Mouse (Mus musculus): ENCODE results near the gene Slc41a2. TPM values are rescaled to one million over a fixed set of nuclear protein-coding genes. Genes with fewer than 3 reads are reported as not detected.

Gene Slc41a2
- polyA plus RNA-seq, 1 experiment from 2014 or later, result 1.3 TPM

DNA sequence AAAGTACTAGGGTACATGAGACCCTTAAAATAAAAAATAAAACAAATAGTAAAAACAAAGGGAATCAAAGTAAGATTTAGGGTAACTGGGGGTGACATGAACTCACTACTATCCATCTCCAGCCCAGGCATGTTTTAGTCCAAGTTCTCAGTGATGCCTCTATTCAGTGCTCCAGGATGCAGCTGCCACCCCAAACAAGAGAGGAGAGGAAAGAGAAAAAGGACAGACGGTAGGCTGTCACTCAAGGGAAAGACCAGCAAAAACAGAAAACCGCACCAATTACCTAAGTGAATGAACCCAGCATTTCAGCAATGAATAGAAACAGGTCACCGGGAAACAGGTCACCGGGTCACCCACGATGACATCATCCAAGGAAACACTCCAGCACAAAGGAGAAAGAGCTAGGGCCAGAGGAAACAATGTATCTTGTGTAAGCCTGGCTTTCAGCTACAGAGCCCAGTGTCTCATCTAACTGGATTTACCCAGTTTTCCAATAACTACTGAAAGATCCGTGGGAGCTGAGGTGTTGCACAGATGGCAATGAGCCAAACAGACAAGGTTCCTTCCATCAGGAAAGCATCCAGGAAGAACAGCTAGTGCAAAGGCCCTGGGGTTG lies 126.6 kb downstream of the Slc41a2 start:
- peak; percentile 80 for ATAC-seq (ENCODE audit: low FRiP score)
- no peaks in the 10 kb centered on the region for H3K9me3 ChIP-seq
- H3K27me3 ChIP-seq, result no peaks in the 10 kb centered on the region
- no peak overlapping the region for H3K4me2 ChIP-seq
- H3K9ac ChIP-seq, result no peak overlapping the region
- peak overlapping the region; percentile 27; the same call in 1 of the 2 replicates for H3K27ac ChIP-seq
- WGBS, result 18% methylated on average over 6 of the region's 6 CpGs
- H3K36me3 ChIP-seq (replicated peaks), result no peaks in the 10 kb centered on the region
- H3K4me3 ChIP-seq (replicated peaks), result no peak overlapping the region
- peaks cover 12% of the 10 kb centered on the region; the same call in 1 of the 2 replicates for H3K4me1 ChIP-seq

DNA sequence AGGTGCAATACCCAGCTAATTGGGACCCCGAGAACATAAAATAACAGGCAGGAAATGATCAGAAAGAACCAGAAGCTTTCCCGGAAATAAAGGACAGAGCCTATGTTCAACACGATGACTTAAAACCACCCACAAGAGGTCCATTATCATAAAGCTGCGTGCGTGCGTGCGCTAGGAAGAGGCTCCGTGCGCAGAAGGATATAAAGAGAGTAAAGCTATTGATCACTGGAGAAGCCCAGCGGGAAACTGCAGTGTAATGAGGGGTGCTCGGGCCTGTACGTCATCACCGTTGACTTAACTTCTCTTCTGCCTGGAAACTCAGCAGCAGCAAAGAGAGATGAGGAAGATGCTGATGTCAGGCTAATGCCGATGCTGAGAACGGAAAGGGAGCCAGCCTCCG lies 127.6 kb downstream of the Slc41a2 start:
- WGBS, result 56% methylated on average over 16 of the region's 16 CpGs
- H3K9me3 ChIP-seq, result no peaks in the 10 kb centered on the region
- no peaks in the 10 kb centered on the region for H3K27me3 ChIP-seq
- H3K27ac ChIP-seq, result peak overlapping the region; percentile 27; the same call in 1 of the 2 replicates
- peaks cover 12% of the 10 kb centered on the region; the same call in 1 of the 2 replicates for H3K4me1 ChIP-seq
- no peak for ATAC-seq (ENCODE audit: low FRiP score)
- H3K36me3 ChIP-seq (replicated peaks), result no peaks in the 10 kb centered on the region
- no peak overlapping the region for H3K4me2 ChIP-seq
- no peak overlapping the region for H3K4me3 ChIP-seq (replicated peaks)
- H3K9ac ChIP-seq, result no peak overlapping the region

DNA sequence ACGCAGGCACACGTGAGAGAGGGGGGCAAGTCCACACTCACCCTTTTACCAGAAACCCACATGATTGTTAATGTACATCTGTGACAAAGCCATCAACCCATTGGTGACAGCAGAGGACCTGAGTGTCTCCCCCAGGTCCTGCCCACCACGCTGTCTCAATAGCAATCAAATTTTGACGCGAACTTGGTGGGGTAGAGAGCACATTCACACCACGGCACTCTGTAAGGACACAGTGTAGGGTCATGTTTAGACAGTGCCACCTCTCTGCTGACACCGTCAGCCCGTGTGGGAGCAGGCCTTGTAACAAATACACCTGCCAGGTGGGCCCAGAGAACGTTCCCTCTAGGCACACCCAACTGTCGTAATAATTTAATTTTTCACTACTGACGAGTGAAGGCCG lies 128.3 kb downstream of the Slc41a2 start:
- ATAC-seq (ENCODE audit: low FRiP score), result no peak
- no peaks in the 10 kb centered on the region for H3K27me3 ChIP-seq
- H3K4me2 ChIP-seq, result no peak overlapping the region
- H3K36me3 ChIP-seq (replicated peaks), result no peaks in the 10 kb centered on the region
- no peak overlapping the region for H3K4me3 ChIP-seq (replicated peaks)
- no peak overlapping the region for H3K9ac ChIP-seq
- H3K4me1 ChIP-seq, result peaks cover 12% of the 10 kb centered on the region; the same call in 1 of the 2 replicates
- H3K9me3 ChIP-seq, result no peaks in the 10 kb centered on the region
- H3K27ac ChIP-seq, result no peak overlapping the region
- 85% methylated on average over 12 of the region's 12 CpGs for WGBS

DNA sequence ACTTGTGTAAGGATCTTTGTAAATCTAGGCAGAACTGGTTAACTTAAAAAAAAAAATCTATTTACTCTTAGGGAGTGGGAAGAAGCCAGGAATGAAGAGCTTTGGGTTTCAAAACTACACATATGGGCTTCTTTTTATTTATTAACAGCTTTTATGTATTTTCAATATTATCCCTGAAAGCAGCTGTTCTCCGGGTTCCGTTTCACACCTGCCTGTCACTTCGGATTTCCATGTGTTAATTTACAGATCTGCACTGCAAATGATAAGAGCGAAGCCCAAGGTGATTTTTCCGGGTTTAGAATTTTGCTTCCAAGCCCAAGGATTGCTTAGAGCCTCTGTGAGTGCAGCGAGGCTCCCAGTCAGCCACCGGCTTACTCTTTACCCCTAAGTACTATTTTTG lies 129.2 kb downstream of the Slc41a2 start:
- H3K9me3 ChIP-seq, result no peaks in the 10 kb centered on the region
- H3K9ac ChIP-seq, result no peak overlapping the region
- peaks cover 12% of the 10 kb centered on the region; the same call in 1 of the 2 replicates for H3K4me1 ChIP-seq
- no peak overlapping the region for H3K4me2 ChIP-seq
- whole genome bisulfite sequencing, result 79% methylated on average over 7 of the region's 7 CpGs
- H3K4me3 ChIP-seq (replicated peaks), result no peak overlapping the region
- no peak overlapping the region for H3K27ac ChIP-seq
- H3K27me3 ChIP-seq, result no peaks in the 10 kb centered on the region
- ATAC-seq (ENCODE audit: low FRiP score), result no peak
- H3K36me3 ChIP-seq (replicated peaks), result no peaks in the 10 kb centered on the region

DNA sequence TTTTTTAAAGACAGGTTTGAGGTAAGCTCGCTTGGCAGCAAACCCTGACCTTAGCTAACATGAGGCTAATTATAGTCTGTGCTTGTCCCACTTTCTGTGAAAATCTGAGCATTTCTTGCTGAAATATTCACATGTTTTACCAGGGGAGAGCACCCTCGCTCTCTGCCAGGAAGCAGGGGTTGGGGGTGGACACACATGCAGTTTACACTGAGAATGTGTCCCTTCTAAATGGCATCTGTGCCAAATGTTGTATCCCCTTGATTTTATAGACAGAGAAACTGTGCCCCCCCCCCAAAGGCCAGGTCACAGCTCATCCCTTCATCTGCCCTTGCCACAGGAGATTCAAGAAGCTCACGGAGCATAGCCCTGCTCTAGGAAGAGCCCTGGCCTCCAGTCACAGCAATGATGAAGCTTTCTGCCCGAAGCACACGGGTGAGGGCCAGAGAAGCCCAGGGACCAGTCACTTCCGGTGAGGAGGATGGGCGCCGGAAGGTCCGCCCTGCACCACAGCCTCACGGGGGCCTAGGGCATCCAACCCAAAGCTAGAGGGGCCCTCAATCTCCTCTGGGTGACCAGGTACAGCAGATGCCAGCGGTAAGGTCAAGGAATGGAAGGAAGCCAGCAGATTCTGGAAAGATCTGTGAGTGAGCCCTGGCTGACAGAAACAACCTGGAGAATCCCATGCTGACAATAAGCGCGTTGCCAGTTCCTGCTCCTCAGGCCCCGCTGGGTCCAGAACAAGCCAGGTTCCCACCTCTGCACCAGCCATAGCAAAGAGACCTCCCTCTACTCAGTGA lies 134.6 kb downstream of the Slc41a2 start:
- no peak for ATAC-seq (ENCODE audit: low FRiP score)
- H3K27me3 ChIP-seq, result no peaks in the 10 kb centered on the region
- H3K36me3 ChIP-seq (replicated peaks), result no peaks in the 10 kb centered on the region
- H3K4me2 ChIP-seq, result no peak overlapping the region
- no peak overlapping the region for H3K4me3 ChIP-seq (replicated peaks)
- no peak overlapping the region for H3K27ac ChIP-seq
- H3K4me1 ChIP-seq, result no peaks in the 10 kb centered on the region
- H3K9me3 ChIP-seq, result no peaks in the 10 kb centered on the region
- no peak overlapping the region for H3K9ac ChIP-seq
- 87% methylated on average over 14 of the region's 14 CpGs for WGBS

DNA sequence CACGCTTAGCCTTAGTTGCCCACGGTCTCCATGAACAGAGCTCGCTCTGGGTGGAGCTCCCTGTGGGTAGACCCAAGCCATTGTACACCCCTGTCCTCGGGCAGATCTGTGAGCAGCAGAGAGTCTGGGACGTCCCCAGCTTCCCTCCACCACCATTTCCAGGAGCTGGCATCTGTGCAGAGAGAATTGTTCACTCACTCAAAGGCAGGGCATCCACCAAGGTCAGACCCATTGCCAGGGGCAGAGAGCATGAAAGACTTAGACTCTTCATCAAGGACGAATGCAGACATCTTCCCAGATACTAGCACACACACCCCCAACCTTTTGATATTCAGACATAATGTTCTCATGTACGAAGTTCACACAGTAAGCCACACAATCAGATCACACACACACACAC lies 136.2 kb downstream of the Slc41a2 start:
- H3K27me3 ChIP-seq, result no peaks in the 10 kb centered on the region
- 86% methylated on average over 7 of the region's 7 CpGs for WGBS
- no peak overlapping the region for H3K4me3 ChIP-seq (replicated peaks)
- H3K4me1 ChIP-seq, result no peaks in the 10 kb centered on the region
- no peaks in the 10 kb centered on the region for H3K36me3 ChIP-seq (replicated peaks)
- no peak overlapping the region for H3K27ac ChIP-seq
- H3K9ac ChIP-seq, result no peak overlapping the region
- ATAC-seq (ENCODE audit: low FRiP score), result no peak
- no peaks in the 10 kb centered on the region for H3K9me3 ChIP-seq
- H3K4me2 ChIP-seq, result no peak overlapping the region

DNA sequence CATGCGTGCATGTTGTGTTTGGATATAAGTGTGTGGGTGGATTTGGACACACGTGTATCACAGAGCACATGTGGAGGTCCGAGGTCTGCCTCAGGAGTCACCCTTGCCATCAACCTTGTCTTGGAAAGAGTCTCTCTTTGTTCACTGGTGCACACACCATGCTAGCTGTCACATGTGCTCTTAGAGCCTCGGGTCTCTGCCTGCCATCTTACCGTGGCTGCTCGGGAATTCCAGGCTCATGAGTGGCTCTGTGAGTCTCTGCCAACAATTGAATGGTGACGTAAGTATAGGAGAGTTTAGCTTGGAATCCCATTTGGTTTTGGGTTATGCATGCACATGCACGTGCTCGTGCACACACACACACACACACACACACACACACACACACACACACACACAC lies 138.4 kb downstream of the Slc41a2 start:
- Histone ChIP-seq H3K9me3 (no peaks in the 10 kb centered on the region), H3K27me3 (no peaks in the 10 kb centered on the region), H3K36me3 (replicated peaks) (no peaks in the 10 kb centered on the region), H3K4me3 (replicated peaks) (no peak overlapping the region), H3K4me1 (no peaks in the 10 kb centered on the region), H3K4me2 (no peak overlapping the region), H3K27ac (no peak overlapping the region), H3K9ac (no peak overlapping the region)
- no peak for ATAC-seq (ENCODE audit: low FRiP score)
- WGBS, result 80% methylated on average over 9 of the region's 9 CpGs

DNA sequence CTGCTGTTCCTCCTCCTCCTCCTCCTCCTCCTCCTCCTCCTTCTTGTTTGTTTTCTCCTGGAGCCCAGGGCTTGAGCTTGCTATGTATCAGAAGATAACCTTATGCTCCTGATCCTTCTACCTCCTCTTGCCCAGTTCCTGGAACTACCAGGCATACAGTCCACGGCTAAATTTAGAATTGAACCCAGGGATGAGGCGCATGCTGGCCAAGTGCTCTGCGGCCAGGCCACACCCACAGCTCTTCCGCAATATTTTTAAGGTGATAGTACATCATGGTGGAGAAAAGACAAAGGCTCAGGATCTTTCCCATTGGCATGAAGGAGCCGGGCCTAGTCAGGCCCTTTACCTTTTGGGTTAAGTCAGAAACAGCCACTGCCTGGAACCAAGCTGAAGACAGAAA lies 139.0 kb downstream of the Slc41a2 start:
- H3K9me3 ChIP-seq, result no peaks in the 10 kb centered on the region
- no peak for ATAC-seq (ENCODE audit: low FRiP score)
- no peak overlapping the region for H3K4me2 ChIP-seq
- H3K9ac ChIP-seq, result no peak overlapping the region
- H3K27ac ChIP-seq, result no peak overlapping the region
- no peaks in the 10 kb centered on the region for H3K4me1 ChIP-seq
- H3K36me3 ChIP-seq (replicated peaks), result no peaks in the 10 kb centered on the region
- H3K27me3 ChIP-seq, result no peaks in the 10 kb centered on the region
- 87% methylated on average over 5 of the region's 5 CpGs for WGBS
- no peak overlapping the region for H3K4me3 ChIP-seq (replicated peaks)

DNA sequence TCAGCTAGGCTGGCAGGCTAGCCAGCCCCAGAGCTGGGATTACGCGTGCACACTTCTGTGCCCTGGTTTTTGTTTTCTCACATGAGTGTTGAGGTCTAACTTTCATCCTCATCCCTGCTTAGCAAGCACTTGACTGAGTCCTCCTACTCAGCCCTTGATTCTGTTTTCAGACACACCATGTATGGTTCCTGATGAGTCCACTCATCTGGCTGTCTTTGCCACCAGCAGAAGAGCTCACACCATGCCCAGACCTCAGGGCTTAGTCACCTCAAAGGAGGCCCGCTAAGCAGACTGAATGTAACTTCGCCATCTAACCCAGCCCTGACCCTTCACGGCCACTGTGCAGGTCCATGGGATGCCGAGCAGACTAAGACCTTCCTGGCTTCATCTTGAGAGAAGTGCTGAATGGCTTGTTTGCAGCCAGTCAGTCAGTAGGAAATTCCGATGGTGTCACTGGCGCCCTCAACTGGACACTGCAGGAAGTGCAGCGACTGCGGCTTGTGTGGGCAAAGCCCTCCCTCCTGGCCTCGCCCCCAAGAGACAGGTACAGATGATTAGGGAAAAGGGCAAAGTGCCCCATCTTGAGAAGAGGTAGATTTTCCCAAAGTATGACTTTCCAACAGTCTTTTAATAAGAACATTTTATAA lies 139.9 kb downstream of the Slc41a2 start:
- no peak overlapping the region for H3K9ac ChIP-seq
- H3K4me1 ChIP-seq, result no peaks in the 10 kb centered on the region
- no peaks in the 10 kb centered on the region for H3K9me3 ChIP-seq
- no peak overlapping the region for H3K27ac ChIP-seq
- H3K27me3 ChIP-seq, result no peaks in the 10 kb centered on the region
- 0 out of 2 replicates have a peak, but pooled peaks have one; percentile 17 for ATAC-seq (ENCODE audit: low FRiP score)
- H3K4me3 ChIP-seq (replicated peaks), result no peak overlapping the region
- no peak overlapping the region for H3K4me2 ChIP-seq
- 51% methylated on average over 11 of the region's 11 CpGs for WGBS
- no peaks in the 10 kb centered on the region for H3K36me3 ChIP-seq (replicated peaks)

DNA sequence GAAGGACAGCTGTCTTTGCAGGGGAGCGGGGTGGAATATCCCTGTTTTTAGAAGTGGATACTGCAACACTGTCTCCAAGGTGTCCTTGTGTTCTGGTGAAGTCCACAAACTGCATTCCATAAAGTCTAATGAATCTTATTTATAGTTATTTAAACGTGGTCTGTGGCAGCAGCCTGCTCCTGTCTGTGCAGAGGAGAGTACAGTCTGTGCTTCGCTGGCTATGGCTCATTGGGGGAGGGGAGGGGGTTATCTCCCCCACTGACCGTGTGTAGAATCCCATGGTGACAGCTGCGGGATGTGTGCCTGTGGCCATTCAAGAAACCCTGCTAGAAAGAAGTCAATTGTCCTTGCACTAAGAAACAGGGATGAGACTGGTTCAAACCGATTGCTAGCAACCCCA lies 145.7 kb downstream of the Slc41a2 start:
- Histone ChIP-seq H3K36me3 (replicated peaks) (peaks cover 14% of the 10 kb centered on the region; the same call in 1 of the 2 replicates), H3K27me3 (no peaks in the 10 kb centered on the region), H3K9me3 (no peaks in the 10 kb centered on the region), H3K4me2 (no peak overlapping the region), H3K27ac (no peak overlapping the region), H3K9ac (no peak overlapping the region), H3K4me1 (peaks cover 6% of the 10 kb centered on the region; the same call in 1 of the 2 replicates), H3K4me3 (replicated peaks) (no peak overlapping the region)
- no peak for ATAC-seq (ENCODE audit: low FRiP score)
- 56% methylated on average over 6 of the region's 6 CpGs for WGBS

DNA sequence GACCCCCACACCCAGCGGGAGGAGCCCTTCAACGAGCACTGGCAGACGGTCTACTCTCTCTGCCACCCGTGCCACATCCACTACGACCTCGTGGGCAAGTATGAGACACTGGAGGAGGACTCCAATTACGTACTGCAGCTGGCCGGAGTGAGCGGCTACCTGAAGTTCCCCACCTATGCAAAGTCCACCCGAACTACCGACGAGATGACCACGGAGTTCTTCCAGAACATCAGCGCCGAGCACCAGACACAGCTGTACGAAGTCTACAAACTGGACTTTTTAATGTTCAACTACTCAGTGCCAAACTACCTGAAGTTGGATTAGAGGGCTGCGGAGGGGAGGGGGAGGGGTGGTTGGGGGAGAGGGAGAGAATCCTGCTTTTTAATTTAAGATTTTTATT lies 146.2 kb downstream of the Slc41a2 start:
- no peak for ATAC-seq (ENCODE audit: low FRiP score)
- 97% methylated on average over 17 of the region's 17 CpGs for WGBS
- no peaks in the 10 kb centered on the region for H3K27me3 ChIP-seq
- H3K4me2 ChIP-seq, result no peak overlapping the region
- H3K4me3 ChIP-seq (replicated peaks), result no peak overlapping the region
- H3K9ac ChIP-seq, result no peak overlapping the region
- H3K4me1 ChIP-seq, result peaks cover 6% of the 10 kb centered on the region; the same call in 1 of the 2 replicates
- H3K9me3 ChIP-seq, result no peaks in the 10 kb centered on the region
- no peak overlapping the region for H3K27ac ChIP-seq
- peaks cover 14% of the 10 kb centered on the region; the same call in 1 of the 2 replicates for H3K36me3 ChIP-seq (replicated peaks)

DNA sequence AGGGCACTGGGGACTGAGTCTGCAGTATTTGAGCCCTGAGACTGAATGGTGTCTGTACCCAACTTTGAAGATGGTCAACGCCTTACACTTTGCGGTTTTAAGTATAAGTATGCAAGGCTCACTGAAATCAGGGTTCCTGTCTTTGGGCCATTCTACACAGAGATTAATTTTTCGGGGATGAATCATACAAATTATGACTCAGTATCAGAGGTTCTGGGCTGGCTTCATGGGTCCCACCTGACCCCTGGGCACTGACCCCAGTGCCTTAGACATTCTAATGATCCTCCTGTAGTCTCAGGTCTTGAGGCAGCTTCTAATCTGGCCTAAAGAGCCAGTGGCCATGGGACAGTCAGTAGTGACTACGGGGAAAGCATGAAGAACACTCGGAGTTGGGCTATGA lies 148.6 kb downstream of the Slc41a2 start:
- no peak overlapping the region for H3K4me3 ChIP-seq (replicated peaks)
- peaks cover 13% of the 10 kb centered on the region for H3K4me1 ChIP-seq
- WGBS, result 97% methylated on average over 5 of the region's 5 CpGs
- peaks cover 14% of the 10 kb centered on the region; the same call in 1 of the 2 replicates for H3K36me3 ChIP-seq (replicated peaks)
- no peak overlapping the region for H3K9ac ChIP-seq
- H3K4me2 ChIP-seq, result no peak overlapping the region
- ATAC-seq (ENCODE audit: low FRiP score), result no peak
- H3K27me3 ChIP-seq, result no peaks in the 10 kb centered on the region
- no peaks in the 10 kb centered on the region for H3K9me3 ChIP-seq
- H3K27ac ChIP-seq, result no peak overlapping the region
